Mouse (Mus musculus) adrenal gland, adult (tissue): Measurements from ENCODE around the gene Nfe2l3.

Experiments used
- DNase-seq, 2 experiments: peaks; one replicate each; pipeline ENCODE4 v3.0.0; 2022 to 2023; ENCODE audit warnings: low spot score in 1 of 2; ENCODE audit not compliant: inconsistent age in 2 of 2

Gene Nfe2l3

GRCm38 (mm10) chr6:51442191-51442835, 9.8 kb downstream of the Nfe2l3 start:
- no peak for DNase-seq

- DNase-seq = no peak
Observed at GRCm38 (mm10) chr6:51452927-51453503, 20.5 kb downstream of the Nfe2l3 start.

- DNase-seq = no peak
Observed at GRCm38 (mm10) chr6:51454949-51455348, 22.5 kb downstream of the Nfe2l3 start.

GRCm38 (mm10) chr6:51456198-51456597, 23.7 kb downstream of the Nfe2l3 start:
- DNase-seq = no peak

GRCm38 (mm10) chr6:51457283-51457682, 24.8 kb downstream of the Nfe2l3 start:
- DNase-seq = no peak

- no peak for DNase-seq
Observed at GRCm38 (mm10) chr6:51457770-51458387, 25.4 kb downstream of the Nfe2l3 start.

DNA sequence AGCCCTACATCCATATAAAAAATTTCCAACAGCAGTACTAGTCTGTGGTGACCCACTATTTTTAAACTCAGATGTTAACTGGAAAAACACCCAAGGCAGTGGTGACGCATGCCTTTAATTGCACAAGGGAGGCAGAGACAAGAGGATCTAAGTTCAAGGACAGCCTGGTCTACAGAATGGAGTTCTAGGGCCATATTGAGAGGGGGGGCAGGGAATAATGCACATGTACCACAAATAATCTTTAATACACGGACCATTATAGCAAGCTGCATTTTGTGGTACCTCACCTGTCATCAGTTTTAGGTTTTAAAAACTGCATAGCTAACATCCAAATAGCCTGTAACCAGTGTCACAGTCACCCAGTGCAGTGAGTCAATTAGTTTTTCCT, 26.4 kb downstream of the Nfe2l3 start:
- peak; percentile 49 to 91 for DNase-seq

- DNase-seq = peak in 1 of 2 experiments; percentile 67
Observed at GRCm38 (mm10) chr6:51459313-51460020, 27.0 kb downstream of the Nfe2l3 start.

- no peak for DNase-seq
Observed at GRCm38 (mm10) chr6:51460021-51460360, 27.5 kb downstream of the Nfe2l3 start.

GRCm38 (mm10) chr6:51460363-51460762, 27.9 kb downstream of the Nfe2l3 start:
- no peak for DNase-seq

DNA sequence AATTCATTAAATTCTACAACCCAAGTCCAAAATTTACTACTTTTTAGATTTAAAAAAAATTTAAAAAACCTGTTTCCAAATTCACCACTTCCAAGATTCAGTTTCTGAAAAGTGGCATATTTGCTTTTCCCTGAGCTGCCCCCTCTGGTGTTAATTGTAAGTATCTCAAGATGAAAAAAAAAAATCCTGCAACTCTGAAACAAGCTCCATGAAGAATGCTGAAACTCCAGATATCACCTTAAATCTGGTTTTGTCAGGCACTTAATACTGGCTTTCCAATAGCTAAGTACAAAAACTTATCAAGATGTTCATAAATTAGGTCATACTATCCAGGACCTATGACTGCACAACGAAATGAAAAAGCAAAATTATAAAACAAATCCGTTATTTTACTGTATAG, 35.2 kb downstream of the Nfe2l3 start:
- peak in 1 of 2 experiments; percentile 55 for DNase-seq

GRCm38 (mm10) chr6:51468891-51469561, 36.6 kb downstream of the Nfe2l3 start:
- DNase-seq = peak; percentile 83 to 97

DNA sequence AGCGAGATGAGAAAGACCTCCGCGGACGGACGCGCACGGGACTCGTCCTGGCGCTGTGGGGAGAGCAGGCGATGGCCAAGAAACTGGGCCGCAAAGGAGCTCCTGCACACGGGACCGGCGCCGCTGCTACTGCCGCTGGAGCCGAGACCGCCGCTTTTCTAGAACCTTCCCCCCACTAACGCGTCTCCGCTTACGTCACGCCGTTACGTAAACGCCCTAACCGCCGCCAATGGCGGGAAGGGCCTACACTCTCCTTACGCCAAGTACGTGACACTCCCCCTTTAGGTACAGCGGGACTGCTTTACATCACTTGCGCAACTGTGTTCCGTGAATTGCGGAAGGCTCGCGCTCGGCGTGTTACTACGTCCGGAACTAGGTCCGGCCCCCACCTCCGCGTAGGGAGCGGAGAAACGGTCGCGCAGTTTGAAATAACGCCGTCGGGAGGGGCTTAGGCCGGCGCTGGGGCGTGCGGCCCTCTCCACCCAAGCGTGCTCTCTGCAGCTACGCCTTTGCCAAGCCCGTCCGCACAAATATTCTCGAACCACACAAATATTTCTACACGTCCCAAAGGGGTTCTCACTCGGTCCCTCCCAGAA, 37.3 kb downstream of the Nfe2l3 start, which contains the start of gene Hnrnpa2b1:
TSS of gene Hnrnpa2b1 (minus strand) at position 180 of the 596 bp plus-strand sequence.
- peak; percentile 99 to 100 for DNase-seq

DNA sequence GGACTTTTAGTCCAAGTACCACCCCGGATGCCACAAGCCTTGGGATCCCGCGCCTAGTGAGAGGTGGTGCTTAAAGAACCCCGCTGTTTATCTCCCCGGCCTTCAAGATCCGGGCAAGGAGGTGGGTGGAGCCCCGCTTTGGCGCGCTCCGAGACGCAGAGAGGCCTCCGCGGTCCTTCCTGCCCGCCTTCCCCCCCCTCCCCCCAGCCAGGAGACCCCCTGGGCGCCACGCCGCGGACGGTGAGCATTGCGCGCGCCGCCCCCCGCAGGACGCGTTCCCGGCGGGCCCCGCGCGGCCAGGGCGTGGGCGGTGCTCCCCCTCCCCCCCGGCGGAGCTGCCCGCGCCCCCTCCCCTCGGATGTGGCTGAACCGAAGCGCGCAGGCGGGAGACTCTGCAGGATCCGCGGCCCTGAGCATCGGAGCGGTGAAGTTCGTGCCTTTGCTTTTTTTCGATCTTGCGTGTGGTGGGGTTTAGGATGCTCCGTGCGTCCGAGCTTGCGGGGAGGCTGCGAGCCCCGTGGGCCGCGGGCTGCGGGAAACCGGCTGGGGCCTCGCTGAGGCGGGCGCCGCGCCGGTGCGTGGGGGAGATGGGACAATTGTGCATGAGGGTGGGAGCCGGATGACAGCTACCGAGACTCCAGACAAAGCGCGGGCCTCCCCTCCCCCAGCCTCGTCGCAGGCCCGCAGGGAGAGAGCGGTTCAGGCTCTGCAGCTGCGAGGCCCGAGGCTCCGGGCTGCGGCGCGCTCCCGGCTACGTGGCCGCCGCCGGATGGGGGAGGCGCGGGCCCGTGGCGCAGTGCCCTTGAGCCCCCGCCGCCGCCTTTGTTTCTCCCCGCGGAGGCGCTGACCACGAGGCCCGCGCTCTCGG, 38.1 kb downstream of the Nfe2l3 start, which contains the start of gene Cbx3:
TSS of gene Cbx3 (plus strand) at position 50 of the 868 bp plus-strand sequence.
- peak; percentile 85 to 93 for DNase-seq

DNA sequence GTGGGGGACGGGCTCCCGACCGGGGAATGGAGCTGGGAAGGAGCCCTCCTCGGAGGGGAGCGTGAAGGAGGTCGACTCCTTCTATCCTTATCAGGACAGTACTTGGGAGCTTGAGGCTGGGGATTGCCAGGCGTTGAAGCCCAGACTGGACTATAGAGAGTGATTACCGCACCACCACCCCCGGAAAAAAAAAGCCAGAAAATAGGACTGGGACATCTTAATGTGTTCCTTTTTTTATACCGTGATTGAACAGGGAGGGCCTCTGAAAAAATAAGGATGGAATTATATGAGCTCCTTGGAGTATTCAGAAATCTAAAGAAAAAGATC, 38.7 kb downstream of the Nfe2l3 start:
- DNase-seq = no peak

DNA sequence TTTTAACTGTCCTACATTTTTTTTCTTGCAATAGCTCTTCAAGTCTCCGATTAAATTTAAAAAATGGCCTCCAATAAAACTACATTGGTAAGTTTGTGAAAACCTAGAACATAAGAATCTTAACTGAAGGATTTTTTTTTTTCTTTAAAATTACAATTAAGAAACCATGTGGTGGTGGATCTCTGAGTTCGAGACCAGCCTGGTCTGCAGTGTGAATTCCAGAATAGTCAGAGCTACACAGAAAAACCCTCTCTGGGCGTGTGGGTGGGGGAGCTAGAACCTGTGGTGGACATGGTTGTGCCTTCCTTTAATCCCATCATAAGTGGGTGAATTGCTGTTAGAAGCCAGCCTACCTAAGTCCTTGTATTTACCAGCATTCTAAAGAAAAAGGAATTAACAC, 39.3 kb downstream of the Nfe2l3 start:
- DNase-seq = peak in 1 of 2 experiments; percentile 30

DNA sequence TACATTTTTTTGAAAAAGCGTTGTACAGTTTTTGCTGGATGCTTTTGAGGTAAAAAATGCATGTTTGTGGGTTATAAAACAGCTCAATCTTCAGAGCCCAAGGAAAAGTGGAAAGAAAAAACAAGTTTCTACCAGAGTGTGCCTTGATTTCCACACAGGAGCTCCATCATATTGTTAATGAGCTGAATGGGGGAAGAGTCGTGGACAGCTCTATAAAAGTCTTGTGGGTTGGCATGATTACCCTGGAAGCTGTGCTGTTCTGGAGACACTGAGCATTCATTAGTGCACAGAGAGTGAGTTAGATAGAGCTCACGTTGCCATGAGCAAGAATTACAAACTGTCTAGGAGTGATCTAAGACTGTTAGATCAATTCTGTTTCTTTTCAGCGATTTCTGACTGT, 39.7 kb downstream of the Nfe2l3 start:
- DNase-seq = peak in 1 of 2 experiments; percentile 26

DNA sequence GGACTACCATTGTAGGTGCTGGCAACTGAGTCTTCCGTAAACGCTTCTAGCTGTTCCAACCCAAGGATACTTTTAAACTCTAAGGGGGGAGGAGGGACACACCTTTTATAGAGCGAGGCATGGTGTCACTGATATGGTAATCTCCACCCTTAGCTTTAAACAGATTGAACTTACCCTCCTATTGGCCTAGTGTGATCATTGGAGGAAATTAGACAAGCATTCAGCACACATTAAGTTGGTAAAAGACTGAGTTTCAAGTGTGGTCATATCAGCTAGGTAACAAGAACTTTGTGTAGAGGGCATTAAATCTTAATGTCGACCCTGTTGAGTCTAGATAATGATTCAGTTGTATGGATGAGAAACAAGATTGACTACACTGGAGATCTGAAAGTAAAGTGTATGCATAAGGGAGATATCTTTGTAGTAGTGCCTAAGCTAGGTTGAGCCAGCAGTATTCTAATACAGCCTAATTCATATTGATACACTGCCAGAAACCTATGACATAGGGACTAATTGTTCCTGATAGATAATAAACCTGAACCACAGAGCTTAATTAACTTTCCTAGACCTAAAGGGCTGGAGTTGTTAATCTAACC, 46.8 kb downstream of the Nfe2l3 start:
- no peak for DNase-seq

GRCm38 (mm10) chr6:51481548-51481947, 49.1 kb downstream of the Nfe2l3 start:
- no peak for DNase-seq

- no peak for DNase-seq
Observed at GRCm38 (mm10) chr6:51483861-51484260, 51.4 kb downstream of the Nfe2l3 start.
